Mouse (Mus musculus): Measurements from ENCODE around the gene 3110001I22Rik.

DNA sequence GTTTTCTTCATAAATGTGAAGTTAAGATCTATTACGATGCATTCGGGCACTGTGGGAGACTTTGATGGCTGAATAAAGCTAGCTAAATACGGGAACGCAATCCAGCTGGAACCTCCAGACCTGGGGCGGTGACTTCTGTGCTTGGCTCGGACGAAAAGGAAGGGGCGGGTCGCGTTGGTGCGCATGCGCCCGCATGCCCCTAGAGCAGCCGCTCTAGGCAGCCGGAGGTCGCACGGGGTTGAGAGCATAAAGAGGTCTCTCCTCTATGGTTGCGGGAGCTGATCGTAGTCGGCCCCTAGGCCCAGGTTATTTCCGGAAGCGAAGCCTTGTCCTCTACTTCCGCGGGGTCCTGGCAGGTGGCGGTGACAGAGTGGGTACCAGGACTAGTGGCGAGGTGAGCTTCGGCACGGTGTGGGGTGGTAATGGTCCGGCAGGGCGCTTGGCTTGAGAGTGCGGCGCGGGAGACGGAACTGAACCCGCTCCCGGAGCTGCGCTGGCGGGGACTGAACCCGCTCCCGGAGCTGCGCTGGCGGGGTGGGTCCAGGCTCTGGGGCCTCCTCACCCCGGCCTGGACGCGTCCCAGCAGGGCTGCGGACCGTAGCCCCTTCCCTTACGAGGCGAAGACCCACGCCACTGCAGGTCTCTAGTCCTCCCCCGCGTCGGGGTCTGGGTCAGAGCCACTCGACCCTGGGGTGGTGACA is at the start of gene 3110001I22Rik, which contains the start of gene Bfar:
- TF ChIP-seq CTCF (IDR thresholded peaks at IDR 0.05) (peak; percentile 30), EP300 (IDR thresholded peaks at IDR 0.05) (no peak)
